Mouse (Mus musculus) left cerebral cortex, adult 8-10 months (tissue): ENCODE measurements around the gene Chsy1. TPM values are rescaled to one million over a fixed set of nuclear protein-coding genes. Genes with fewer than 3 reads are reported as not detected.

Experiments used
- DNase-seq, 2 experiments: peaks; one replicate each; pipeline ENCODE4 v3.0.0; 2022; ENCODE audit warnings: low spot score in 2 of 2
- total RNA-seq, 4 experiments: library from RNA; stranded (reverse); gene quantifications; 2 replicates each; pipeline ENCODE4 v1.2.4; 2022

Chsy1 gene
- 10 to 100 TPM; 15.5 to 17.3 (median 16.6) TPM for total RNA-seq

GRCm38 (mm10) chr7:66108961-66109854 is at the start of gene Chsy1:
Gene Chsy1, plus strand, starts transcription at chr7:66109515.
- DNase-seq, result peak; percentile 84 to 90

DNA sequence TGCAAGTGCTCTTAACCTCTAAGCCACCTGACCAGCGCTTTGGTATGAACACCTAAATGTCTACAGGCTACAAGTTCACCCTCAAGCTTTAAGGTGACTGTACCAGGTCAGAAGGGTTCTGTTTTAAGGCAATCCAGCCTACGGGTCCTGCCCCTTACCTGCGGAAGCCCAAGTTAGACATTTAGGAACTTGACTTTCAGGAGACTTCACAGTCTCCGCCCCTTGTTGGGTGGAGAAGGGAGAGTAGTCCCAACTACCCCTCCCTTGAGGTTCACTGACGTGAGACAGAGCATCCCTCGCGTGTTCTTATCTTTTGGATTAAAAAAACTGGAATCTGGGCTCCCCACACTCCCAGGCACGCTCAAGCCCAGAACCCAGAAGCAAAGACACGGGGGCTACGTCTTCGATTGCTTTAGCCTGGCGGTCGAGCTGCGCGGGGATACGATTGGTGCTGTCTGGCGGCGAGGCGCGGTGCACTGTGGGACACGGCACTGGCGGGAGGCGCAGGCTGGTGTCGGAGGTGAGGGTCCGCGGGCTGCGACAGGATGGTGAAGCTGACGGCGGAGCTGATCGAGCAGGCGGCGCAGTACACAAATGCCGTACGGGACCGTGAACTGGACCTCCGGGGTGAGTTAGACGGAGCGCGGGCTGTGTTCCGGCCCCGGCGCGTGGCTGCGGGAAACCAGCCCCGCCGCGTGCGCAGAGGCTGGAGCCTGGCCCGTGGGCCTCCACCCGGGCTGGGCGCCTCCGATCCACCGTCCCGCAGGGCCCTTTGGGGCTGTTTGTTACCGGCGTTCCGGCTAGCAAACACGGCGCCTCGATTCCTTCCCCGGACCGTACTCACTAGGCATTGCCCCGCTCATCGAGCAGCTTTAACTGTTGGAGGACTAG is 49.0 kb upstream of the Chsy1 start:
- peak; percentile 62 to 77 for DNase-seq

- no peak for DNase-seq
These were observed 48.3 kb upstream of the Chsy1 start for GRCm38 (mm10) chr7:66061057-66061456.

- DNase-seq, result no peak
These were observed 32.9 kb upstream of the Chsy1 start for GRCm38 (mm10) chr7:66076411-66076810.

GRCm38 (mm10) chr7:66079364-66080230 is 29.7 kb upstream of the Chsy1 start, which contains the start of gene Selenos:
Gene Selenos, plus strand, starts transcription at chr7:66079649.
- DNase-seq, result peak; percentile 85 to 97

GRCm38 (mm10) chr7:66080231-66080613 is 29.1 kb upstream of the Chsy1 start:
- no peak for DNase-seq

DNA sequence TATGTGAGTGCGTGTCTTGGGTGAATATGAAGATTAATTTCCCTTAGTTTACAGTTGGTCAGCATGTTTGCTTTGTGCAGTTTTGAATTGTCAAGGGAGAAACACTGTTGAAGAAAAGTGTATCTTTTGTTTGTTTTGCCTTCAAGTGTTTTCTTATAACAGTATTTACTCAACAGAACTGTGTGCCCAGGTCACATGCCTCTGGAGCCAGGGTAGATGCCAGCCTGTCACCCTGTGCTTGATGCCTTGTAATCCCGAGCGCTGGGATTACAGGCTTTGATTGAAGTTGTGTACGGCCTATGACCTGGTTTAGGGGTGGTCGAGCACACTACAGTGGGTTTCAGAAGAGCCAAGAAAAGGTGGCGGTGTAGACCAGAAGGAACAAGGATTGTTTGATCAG is 25.6 kb upstream of the Chsy1 start:
- DNase-seq, result no peak

DNA sequence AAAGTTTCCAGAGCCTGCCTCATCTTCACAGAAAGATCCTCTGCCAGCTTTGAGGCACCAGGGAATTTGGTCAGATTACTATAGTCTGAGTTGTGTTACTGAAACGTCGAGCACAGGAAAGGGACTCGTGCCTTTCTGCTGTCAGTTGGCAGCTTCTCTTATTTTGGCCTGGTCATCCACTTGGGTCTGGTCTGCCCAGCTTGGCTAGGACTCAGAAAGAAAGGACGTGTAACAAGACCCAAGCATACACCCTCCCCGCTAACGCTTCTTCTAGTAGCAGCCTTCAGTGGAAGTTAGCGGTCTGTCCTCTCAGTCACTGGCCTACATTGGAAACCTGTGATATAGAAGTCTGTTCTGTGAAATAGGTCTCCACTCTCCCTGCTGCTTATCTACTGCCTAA is 24.8 kb upstream of the Chsy1 start:
- DNase-seq, result no peak

DNA sequence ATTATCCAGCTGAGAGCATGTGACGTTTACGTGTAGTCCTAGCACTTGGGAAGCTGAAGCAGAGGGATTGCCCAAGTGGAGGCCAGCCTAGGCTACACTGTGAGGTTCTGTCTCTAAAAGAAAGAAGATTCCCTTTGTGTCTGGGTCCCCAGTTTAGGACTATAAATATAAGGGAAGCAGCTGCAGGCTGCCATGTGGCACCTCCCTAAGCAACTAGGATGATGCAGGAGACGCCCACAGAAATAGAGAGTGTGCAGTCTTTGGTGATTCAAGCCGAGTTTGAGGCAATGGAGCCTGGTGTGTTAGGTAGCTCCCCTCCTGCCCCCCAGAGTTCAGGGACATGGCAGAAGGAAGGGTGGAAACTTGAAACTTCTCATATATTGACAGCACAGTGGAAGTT is 21.7 kb upstream of the Chsy1 start:
- DNase-seq, result peak in 1 of 2 experiments; percentile 64

- peak in 1 of 2 experiments; percentile 50 for DNase-seq
These were observed 21.2 kb upstream of the Chsy1 start for GRCm38 (mm10) chr7:66088077-66088476.

GRCm38 (mm10) chr7:66090676-66091190 is 18.6 kb upstream of the Chsy1 start:
- no peak for DNase-seq

DNA sequence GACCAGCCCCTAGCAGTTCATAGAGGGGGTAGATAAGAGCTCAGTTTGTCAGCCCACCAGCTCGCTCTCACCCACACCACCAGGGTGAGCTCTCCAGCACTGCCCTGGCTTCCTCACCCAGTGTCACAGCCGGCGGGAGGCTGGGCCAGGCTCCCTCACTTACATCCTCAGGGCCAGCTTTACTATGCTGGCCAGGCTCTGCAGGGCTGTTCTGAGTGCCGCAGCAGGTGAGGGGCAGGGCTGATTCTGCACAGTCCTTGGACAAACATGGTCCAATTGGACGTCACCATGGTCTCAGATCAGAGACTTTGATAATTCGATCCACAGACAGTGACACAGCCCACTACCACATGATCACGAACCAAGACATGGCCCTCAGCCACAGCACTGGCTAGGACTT is 17.8 kb upstream of the Chsy1 start:
- no peak for DNase-seq

- DNase-seq, result no peak
These were observed 16.7 kb upstream of the Chsy1 start for GRCm38 (mm10) chr7:66092656-66093055.

GRCm38 (mm10) chr7:66094141-66094540 is 15.2 kb upstream of the Chsy1 start:
- DNase-seq, result no peak

DNA sequence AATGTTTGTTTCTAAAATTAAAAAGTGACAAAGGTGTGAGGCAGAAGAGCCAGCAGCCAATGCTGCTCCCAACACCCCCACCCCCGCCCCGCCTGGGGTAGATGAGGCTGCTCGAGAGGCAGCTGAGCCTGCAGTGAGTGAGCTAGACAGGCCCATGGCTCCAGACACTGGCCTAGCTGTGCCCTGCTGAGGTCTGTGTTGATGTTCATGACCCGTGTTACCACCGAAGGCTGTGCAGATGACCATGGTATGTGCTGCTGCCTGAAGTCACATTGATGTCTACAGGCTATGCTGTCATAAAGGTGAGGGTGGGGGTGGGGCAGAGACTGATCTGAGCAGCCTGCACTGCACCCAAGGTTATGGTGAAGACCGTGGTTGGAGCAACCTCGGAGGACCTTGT is 10.5 kb upstream of the Chsy1 start:
- no peak for DNase-seq

- DNase-seq, result no peak
These were observed 7.4 kb upstream of the Chsy1 start for GRCm38 (mm10) chr7:66101866-66102265.

GRCm38 (mm10) chr7:66104531-66104930 is 4.8 kb upstream of the Chsy1 start:
- DNase-seq, result no peak

DNA sequence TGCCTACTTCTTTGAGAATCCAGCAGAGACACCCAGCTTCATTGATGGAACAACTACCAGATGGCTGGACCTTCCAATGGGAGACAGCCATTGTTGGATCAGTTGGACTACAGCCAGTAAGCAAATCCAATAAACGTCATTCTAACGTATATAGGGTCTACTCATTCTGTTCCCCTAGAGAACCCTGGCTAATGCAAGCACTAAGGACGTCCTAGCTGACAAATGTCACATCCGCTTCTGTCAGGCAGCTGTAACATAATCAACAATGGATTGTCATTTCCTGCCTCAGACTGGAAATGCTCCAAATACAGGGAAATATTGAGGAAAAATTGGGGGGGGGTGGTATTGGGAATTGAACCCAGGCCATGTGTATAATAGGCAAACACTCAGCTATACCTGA is 3.5 kb upstream of the Chsy1 start:
- no peak for DNase-seq

DNA sequence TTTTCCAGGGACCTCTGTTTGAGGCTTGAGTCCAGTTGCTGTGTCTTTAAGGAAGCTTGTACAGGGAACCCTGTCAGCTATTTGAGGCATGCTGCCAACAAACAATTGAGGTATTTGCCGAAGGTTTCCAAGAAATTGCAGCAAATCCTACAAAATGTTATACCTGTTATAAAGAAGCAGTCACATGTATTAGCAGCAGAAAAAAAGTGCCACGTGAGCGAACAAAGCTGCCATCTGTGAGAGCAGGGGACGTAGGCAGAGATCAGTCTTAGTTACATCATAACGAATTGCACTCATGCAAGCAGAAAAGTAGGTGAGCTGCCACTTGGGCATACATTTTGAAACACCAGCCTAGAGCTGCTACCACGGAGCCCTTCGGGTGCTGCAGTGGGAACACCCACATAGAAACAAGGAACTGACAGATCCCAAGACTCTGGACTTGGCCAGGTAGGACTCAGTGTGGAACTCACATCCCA is 2.7 kb upstream of the Chsy1 start:
- no peak for DNase-seq

- DNase-seq, result no peak
These were observed 2.1 kb upstream of the Chsy1 start for GRCm38 (mm10) chr7:66107206-66107605.

DNA sequence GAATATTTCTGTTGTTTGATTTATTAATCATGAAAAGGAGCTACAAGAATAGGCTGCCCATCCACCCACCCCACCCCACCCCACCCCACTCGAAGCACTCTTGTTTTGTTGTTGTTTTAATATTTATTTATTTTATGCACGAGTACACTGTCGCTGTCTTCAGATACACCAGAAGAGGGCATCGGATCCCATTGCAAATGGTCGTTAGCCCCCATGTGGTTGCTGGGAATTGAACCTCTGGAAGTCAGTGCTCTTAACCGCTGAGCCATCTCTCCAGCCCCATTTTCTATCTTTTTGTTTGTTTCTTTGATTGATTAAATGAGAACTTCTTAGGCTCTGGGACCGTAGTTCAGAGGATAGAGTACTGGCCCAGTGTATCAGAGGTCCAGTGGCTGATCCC is 1.4 kb upstream of the Chsy1 start:
- DNase-seq, result no peak
